Mouse (Mus musculus) midbrain, embryonic 14.5 days (tissue): ENCODE measurements around the gene Atp9a. TPM values are rescaled to one million over a fixed set of nuclear protein-coding genes. Genes with fewer than 3 reads are reported as not detected.

Experiments
- ATAC-seq: fragments of 200-750 bp; cut with Nextera tagmentation; 2 replicates; pipeline ENCODE4 v1.8.0; 2017; ENCODE audit warnings: moderate number of reproducible peaks, moderate library complexity; ENCODE audit not compliant: low FRiP score, low TSS enrichment
- DNase-seq: peaks from one replicate; pipeline ENCODE4 v3.0.0-alpha.2; 2015
- H3K27ac ChIP-seq: fragments of 300-500 bp; sonication (generic); replicated peaks from 2 replicates; pipeline ENCODE4 v1.5.1; 2014; ENCODE audit warnings: mild to moderate bottlenecking, low read depth, low read length, moderate library complexity
- H3K27me3 ChIP-seq: fragments of 300-500 bp; sonication (generic); 2 replicates; pipeline ENCODE4 v1.6.1; 2014; ENCODE audit warnings: low read length, control low read depth, mixed read lengths; ENCODE audit not compliant: control insufficient read depth, insufficient read depth
- H3K36me3 ChIP-seq: fragments of 300-500 bp; sonication (generic); 2 replicates; pipeline ENCODE4 v1.6.1; 2014; ENCODE audit warnings: low read length, control low read depth; ENCODE audit not compliant: control insufficient read depth, insufficient read depth
- H3K4me1 ChIP-seq: fragments of 300-500 bp; sonication (generic); 2 replicates; pipeline ENCODE4 v1.6.1; 2014; ENCODE audit warnings: mild to moderate bottlenecking, antibody characterized with exemption, low read length, control low read depth; ENCODE audit not compliant: control insufficient read depth, insufficient read depth
- H3K4me2 ChIP-seq: fragments of 300-500 bp; sonication (generic); 2 replicates; pipeline ENCODE4 v1.6.1; 2014; ENCODE audit warnings: mild to moderate bottlenecking, low read length, moderate library complexity
- H3K4me3 ChIP-seq: fragments of 300-500 bp; sonication (generic); replicated peaks from 2 replicates; pipeline ENCODE4 v1.5.1; 2014; ENCODE audit warnings: low read depth, low read length
- H3K9ac ChIP-seq: fragments of 300-500 bp; sonication (generic); replicated peaks from 2 replicates; pipeline ENCODE4 v1.6.1; 2014; ENCODE audit warnings: mild to moderate bottlenecking, low read length, moderate library complexity
- H3K9me3 ChIP-seq: fragments of 300-500 bp; sonication (generic); 2 replicates; pipeline ENCODE4 v1.6.1; 2016; ENCODE audit warnings: low read length, control low read depth, mixed read lengths; ENCODE audit not compliant: control insufficient read depth
- WGBS: fragments of 180-500 bp; shearing (Covaris S2); extraction: QIAGEN DNeasy Blood & Tissue Kit; methylation state at CpG from one replicate; pipeline ENCODE4 v1.1.7; 2014; 5-methylcytosine and 5-hydroxymethylcytosine counted together
- polyA plus RNA-seq: library from polyadenylated mRNA; unstranded; fragments of >200 nt; fragmentation: Nextera tagmentation; extraction: Ambion mirVana; gene quantifications from 2 replicates; pipeline ENCODE4 v1.2.1, GENCODE M21; 2014

Atp9a gene
- polyA plus RNA-seq, 1 experiment from 2014 or later: 79.7 TPM

DNA sequence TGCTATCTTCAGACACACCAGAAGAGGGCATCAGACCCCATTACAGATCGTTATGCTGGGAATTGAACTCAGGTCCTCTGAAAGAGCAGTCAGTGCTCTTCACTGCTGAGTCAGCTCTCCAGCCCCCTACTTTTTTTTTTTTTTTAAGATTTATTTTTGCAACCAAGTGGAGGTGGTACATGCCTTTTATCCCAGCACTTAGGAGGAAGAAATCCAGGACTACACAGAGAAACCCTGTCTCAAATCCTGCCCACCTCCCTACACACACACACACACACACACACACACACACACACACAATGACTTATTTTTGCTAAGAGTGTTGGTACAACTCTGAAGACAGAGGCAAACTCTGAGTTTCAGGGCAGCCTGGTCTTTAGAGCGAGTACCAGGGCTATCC is 59.5 kb downstream of the Atp9a start:
- no peaks in the 10 kb centered on the region; the same call in 1 of the 2 replicates for H3K9me3 ChIP-seq

DNA sequence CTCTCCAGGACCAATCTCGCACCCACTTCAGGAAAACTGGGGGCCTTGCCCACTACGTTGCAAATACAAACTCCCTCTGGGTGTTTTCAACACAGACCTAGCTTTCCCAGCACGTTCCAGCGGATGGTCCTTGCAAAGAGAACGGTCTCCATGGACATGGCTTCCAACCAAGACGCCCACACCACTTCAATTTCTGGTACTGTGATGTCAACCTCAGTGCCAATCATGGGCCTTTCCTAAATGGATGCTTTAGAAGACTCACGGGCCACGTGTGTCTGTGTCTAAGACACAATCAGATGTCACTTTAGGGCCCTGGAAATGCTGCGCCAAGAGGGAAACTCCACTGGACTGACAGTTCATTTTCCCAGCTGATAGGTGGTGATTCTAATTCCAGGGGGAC is 60.7 kb downstream of the Atp9a start:
- Histone ChIP-seq H3K4me3 (no peak overlapping the region), H3K4me2 (no peak overlapping the region), H3K9me3 (no peaks in the 10 kb centered on the region; the same call in 1 of the 2 replicates), H3K9ac (no peak overlapping the region), H3K4me1 (peaks cover 16% of the 10 kb centered on the region; the same call in 1 of the 2 replicates), H3K27ac (no peak overlapping the region), H3K36me3 (peaks cover 38% of the 10 kb centered on the region), H3K27me3 (no peaks in the 10 kb centered on the region)
- DNase-seq (no peak), ATAC-seq (no peak)
- WGBS: 94% methylated on average over 9 of the region's 9 CpGs

More for the DNA sequence above, 59.5 kb downstream of the Atp9a start:
- H3K27me3 ChIP-seq: no peaks in the 10 kb centered on the region
- no peak overlapping the region for H3K4me2 ChIP-seq
- no peak for DNase-seq
- H3K4me3 ChIP-seq: no peak overlapping the region
- H3K27ac ChIP-seq: no peak overlapping the region
- no peak for ATAC-seq
- H3K9ac ChIP-seq: no peak overlapping the region
- peaks cover 48% of the 10 kb centered on the region for H3K36me3 ChIP-seq
- peaks cover 14% of the 10 kb centered on the region; the same call in 1 of the 2 replicates for H3K4me1 ChIP-seq
- WGBS: 89% methylated on average over 2 of the region's 2 CpGs

DNA sequence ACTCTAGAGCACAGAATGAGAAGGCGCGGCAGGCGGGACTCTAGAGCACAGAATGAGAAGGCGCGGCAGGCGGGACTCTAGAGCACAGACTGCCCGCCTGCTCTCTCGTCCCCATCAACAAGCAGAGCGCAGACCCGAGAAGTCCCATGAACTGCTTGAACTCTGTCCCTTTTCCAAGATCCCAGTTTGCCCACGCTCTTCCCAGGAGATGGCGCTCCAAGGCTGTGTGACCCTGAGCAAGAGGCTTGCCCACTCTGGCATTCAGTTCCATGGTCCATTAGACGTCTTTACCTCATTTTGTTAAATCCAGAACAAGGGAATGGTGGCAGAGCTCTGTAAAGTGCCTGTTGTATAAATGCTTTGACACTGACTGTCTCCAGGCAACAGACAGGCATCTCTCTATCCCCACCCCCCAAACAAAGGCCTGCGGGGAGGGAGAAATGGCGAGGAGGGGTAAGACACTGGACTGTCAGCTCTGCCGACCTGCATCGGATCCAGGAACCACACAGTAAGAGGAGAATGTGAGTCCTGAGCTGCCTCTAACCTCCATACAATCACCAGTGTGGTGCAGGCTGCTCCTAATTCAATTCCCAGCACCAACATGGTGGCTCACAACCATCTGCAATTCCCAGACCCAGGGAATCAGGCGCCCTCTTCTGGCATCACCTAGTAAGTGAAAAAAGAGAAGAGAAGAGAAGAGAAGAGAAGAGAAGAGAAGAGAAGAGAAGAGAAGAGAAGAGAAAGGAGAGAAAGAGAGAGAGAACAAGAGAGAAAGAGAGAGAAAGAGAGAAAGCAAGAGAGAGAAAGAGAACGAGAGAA is 62.6 kb downstream of the Atp9a start:
- ATAC-seq (peak; percentile 28; the same call in 1 of the 2 replicates), DNase-seq (peak; percentile 51)
- Histone ChIP-seq H3K9me3 (no peaks in the 10 kb centered on the region; the same call in 1 of the 2 replicates), H3K4me2 (no peak overlapping the region), H3K27me3 (no peaks in the 10 kb centered on the region), H3K4me3 (no peak overlapping the region), H3K9ac (no peak overlapping the region), H3K4me1 (peaks cover 16% of the 10 kb centered on the region; the same call in 1 of the 2 replicates), H3K36me3 (peaks cover 49% of the 10 kb centered on the region), H3K27ac (peak overlapping the region; percentile 81)
- 31% methylated on average over 19 of the region's 19 CpGs for WGBS

DNA sequence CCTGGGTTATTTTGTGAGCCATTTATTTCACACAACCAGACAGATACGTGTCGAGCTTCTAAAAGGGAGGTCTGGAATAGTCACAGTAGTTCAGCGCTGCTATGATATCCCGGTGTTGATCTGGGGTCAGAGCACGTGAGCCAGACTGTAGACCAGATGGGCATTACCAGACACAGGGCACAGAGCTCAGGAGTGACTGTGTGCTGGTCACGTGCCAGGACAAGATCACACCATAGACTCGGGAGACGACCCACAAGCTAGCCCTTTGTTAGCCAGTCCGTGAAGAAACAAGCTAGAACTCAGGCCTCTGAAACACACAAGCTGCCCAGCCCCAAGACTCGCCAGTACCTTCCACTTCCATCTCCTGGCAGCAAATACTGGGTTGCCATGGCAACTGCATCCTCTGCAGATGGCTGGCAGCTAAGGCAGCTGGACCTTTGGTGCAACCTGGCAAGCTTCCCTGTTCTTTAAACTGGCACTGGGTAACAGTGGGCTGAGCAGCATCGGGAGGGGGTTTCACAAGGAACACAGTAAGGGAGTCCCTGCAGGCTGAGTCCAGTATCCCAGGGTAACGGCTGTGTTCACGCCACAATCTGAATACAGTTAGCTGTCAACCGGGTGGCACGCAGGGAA is 63.4 kb downstream of the Atp9a start:
- peak overlapping the region; percentile 81 for H3K27ac ChIP-seq

GRCm38 (mm10) chr2:168677650-168678049 is 64.6 kb downstream of the Atp9a start:
- Histone ChIP-seq H3K27me3 (no peaks in the 10 kb centered on the region), H3K27ac (peak overlapping the region; percentile 81), H3K9ac (no peak overlapping the region; the same call in 1 of the 2 replicates), H3K4me3 (no peak overlapping the region), H3K36me3 (peaks cover 60% of the 10 kb centered on the region), H3K4me1 (peaks cover 16% of the 10 kb centered on the region; the same call in 1 of the 2 replicates), H3K4me2 (no peak overlapping the region), H3K9me3 (no peaks in the 10 kb centered on the region; the same call in 1 of the 2 replicates)
- DNase-seq (peak; percentile 64), ATAC-seq (peak; percentile 75)
- 26% methylated on average over 9 of the region's 9 CpGs for WGBS

More for the DNA sequence above, 63.4 kb downstream of the Atp9a start:
- peak; percentile 83 for ATAC-seq
- 40% methylated on average over 15 of the region's 15 CpGs for WGBS
- Histone ChIP-seq H3K36me3 (peaks cover 56% of the 10 kb centered on the region), H3K27me3 (no peaks in the 10 kb centered on the region), H3K9ac (no peak overlapping the region), H3K4me3 (no peak overlapping the region), H3K4me2 (0 out of 2 replicates have a peak overlapping the region, but pooled peaks have one; percentile 10), H3K9me3 (no peaks in the 10 kb centered on the region; the same call in 1 of the 2 replicates), H3K4me1 (peaks cover 16% of the 10 kb centered on the region; the same call in 1 of the 2 replicates)
- DNase-seq: peak; percentile 90

DNA sequence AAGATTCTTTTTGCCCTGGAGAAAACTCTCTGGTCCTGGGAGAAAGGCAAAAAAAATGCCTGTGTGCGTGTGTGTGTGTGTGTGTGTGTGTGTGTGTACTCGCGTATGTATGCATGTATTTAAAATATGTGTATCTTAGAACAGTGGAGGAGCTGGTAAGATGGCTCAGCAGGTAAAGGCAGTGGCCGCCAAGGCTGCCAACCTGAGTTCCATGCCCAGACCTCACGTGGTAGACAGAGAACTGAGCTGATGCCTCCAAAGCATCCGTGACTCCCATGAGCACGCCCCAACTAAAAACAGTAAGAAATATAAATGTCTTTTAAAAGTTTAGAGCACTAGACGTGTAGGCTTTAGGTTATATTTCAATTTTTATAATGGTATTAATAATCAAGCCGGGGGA is 70.5 kb downstream of the Atp9a start:
- H3K27me3 ChIP-seq: no peaks in the 10 kb centered on the region
- no peaks in the 10 kb centered on the region for H3K9me3 ChIP-seq
- no peak overlapping the region for H3K4me2 ChIP-seq
- H3K9ac ChIP-seq: no peak overlapping the region
- ATAC-seq (no peak), DNase-seq (no peak)
- no peaks in the 10 kb centered on the region for H3K4me1 ChIP-seq
- 94% methylated on average over 9 of the region's 9 CpGs for WGBS
- no peak overlapping the region for H3K4me3 ChIP-seq
- peaks cover 78% of the 10 kb centered on the region for H3K36me3 ChIP-seq
- H3K27ac ChIP-seq: no peak overlapping the region

- Histone ChIP-seq H3K4me1 (no peaks in the 10 kb centered on the region), H3K9ac (no peak overlapping the region), H3K27ac (no peak overlapping the region), H3K4me2 (no peak overlapping the region), H3K4me3 (no peak overlapping the region), H3K9me3 (no peaks in the 10 kb centered on the region), H3K36me3 (peaks cover 78% of the 10 kb centered on the region), H3K27me3 (no peaks in the 10 kb centered on the region)
- DNase-seq (no peak), ATAC-seq (no peak)
- 91% methylated on average over 14 of the region's 14 CpGs for WGBS
Measured at GRCm38 (mm10) chr2:168670241-168670640, 72.0 kb downstream of the Atp9a start.

DNA sequence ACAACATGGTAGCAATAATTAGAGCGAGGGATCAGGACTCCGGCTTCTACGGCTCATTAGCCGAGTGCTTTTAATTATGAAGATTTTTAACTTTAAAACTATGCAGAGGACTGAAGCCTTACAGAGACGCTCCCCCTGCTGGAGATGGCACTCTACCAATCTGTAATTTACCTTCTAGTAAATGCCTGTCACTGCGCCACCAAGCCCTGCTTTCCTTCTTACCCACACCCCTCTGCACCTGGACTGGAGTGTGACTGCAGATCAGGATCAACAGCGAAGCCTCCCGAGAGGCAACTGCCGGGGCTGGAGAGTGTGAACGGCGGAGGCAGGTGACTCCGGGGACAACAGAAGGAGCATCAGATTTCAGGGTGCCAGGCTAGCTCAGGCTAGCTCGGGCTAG is 72.4 kb downstream of the Atp9a start:
- Histone ChIP-seq H3K27me3 (no peaks in the 10 kb centered on the region), H3K4me2 (no peak overlapping the region), H3K36me3 (peaks cover 74% of the 10 kb centered on the region), H3K27ac (no peak overlapping the region), H3K9me3 (no peaks in the 10 kb centered on the region), H3K9ac (no peak overlapping the region), H3K4me3 (no peak overlapping the region), H3K4me1 (no peaks in the 10 kb centered on the region)
- whole genome bisulfite sequencing: 83% methylated on average over 13 of the region's 13 CpGs
- DNase-seq (peak; percentile 17), ATAC-seq (no peak)
